Comparison of ENCODE assay signal across 7 mouse cellular contexts in the genomic region with DNA sequence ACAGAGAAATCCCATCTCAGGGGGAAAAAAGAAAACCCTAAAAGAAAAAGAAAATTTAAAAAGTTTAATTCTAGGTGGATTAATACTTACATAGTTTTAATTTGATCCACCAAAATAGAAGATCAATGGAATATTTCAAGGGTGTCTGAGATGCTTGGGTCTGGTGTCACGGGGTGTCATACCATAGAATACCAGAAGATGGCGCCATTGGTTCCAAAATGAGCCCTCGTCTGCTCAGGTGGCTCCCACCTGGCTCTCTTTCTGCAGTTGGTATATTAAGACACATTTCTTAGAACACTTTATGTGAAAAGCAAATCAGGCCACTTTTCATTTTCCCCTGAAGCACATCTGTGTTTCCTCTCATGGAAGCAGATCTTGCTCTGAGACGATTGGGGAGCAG. TPM values are rescaled to one million over a fixed set of nuclear protein-coding genes. Genes with fewer than 3 reads are reported as not detected.
DNase-seq lines count a peak whose midpoint lies in the region; ATAC-seq and TF ChIP-seq lines count a peak whose summit lies in the region.

No protein-coding gene starts in this region.

- no peaks in the 10 kb centered on the region for H3K4me1 ChIP-seq in liver, embryonic 11.5 days (replicated peaks; ENCODE audit: control insufficient read depth, insufficient read depth, low read length)
- no peaks in the 10 kb centered on the region for H3K4me1 ChIP-seq in hindbrain, embryonic 16.5 days (ENCODE audit: control insufficient read depth, insufficient read depth, low read depth, low read length)
- no peaks in the 10 kb centered on the region for H3K4me1 ChIP-seq in lung, adult 2 months (ENCODE audit: control insufficient read depth, insufficient read depth, low read length)

- H3K9me3 ChIP-seq in liver, embryonic 11.5 days (ENCODE audit: control insufficient read depth, low read length) = no peaks in the 10 kb centered on the region; the same call in 1 of the 2 replicates
- peaks cover 3% of the 10 kb centered on the region; the same call in 1 of the 2 replicates for H3K9me3 ChIP-seq in hindbrain, embryonic 16.5 days (ENCODE audit: control insufficient read depth, low read length)

- TF ChIP-seq CTCF in lung, adult 2 months (IDR thresholded peaks at IDR 0.05; ENCODE audit: insufficient read depth, low read length) = peak; percentile 73

- no peak overlapping the region for H3K4me2 ChIP-seq in liver, embryonic 11.5 days
- no peak overlapping the region for H3K4me2 ChIP-seq in hindbrain, embryonic 16.5 days (ENCODE audit: low read length)

- 17% methylated on average over 4 of the region's 4 CpGs for WGBS in liver, embryonic 11.5 days
- 18% methylated on average over 4 of the region's 4 CpGs for WGBS in hindbrain, embryonic 16.5 days
- WGBS in lung, adult 2 months = 18% methylated on average over 4 of the region's 4 CpGs

- no peaks in the 10 kb centered on the region for H3K36me3 ChIP-seq in liver, embryonic 11.5 days (ENCODE audit: control insufficient read depth, insufficient read depth, low read length)
- H3K36me3 ChIP-seq in hindbrain, embryonic 16.5 days (ENCODE audit: control insufficient read depth, insufficient read depth, low read length) = no peaks in the 10 kb centered on the region

- H3K4me3 ChIP-seq in liver, embryonic 11.5 days (ENCODE audit: low read depth, low read length) = no peak overlapping the region
- H3K4me3 ChIP-seq in hindbrain, embryonic 16.5 days (ENCODE audit: low read length) = no peak overlapping the region
- H3K4me3 ChIP-seq in lung, adult 2 months (replicated peaks; ENCODE audit: extremely low read depth, low read depth, low read length) = no peak overlapping the region

- DNase-seq in liver (peak; percentile 72), NIH3T3 (ENCODE audit: low read depth) (peak; percentile 81)
- DNase-seq in liver, embryonic 11.5 days (ENCODE audit: low spot score) = no peak
- DNase-seq in cerebellum, postnatal 14 days = peak; percentile 88 to 89
- DNase-seq in lung, adult 2 months = no peak
- DNase-seq in right cerebral cortex, postnatal 10 days (ENCODE audit: low spot score in 2 of 2) = peak; percentile 58 to 80

- TF ChIP-seq POLR2A in lung, adult 2 months (IDR thresholded peaks at IDR 0.05; ENCODE audit: borderline replicate concordance, extremely low read depth, low read depth, low read length) = no peak

- no peak for ATAC-seq in liver, embryonic 11.5 days (replicated peaks; ENCODE audit: low FRiP score)
- peak; percentile 84 for ATAC-seq in hindbrain, embryonic 16.5 days

- no peak overlapping the region for H3K9ac ChIP-seq in liver, embryonic 11.5 days (ENCODE audit: low read depth, low read length)
- H3K9ac ChIP-seq in hindbrain, embryonic 16.5 days (ENCODE audit: low read depth, low read length) = no peak overlapping the region

- H3K27me3 ChIP-seq in liver, embryonic 11.5 days (replicated peaks; ENCODE audit: control insufficient read depth, insufficient read depth, low read length) = no peaks in the 10 kb centered on the region
- no peaks in the 10 kb centered on the region for H3K27me3 ChIP-seq in hindbrain, embryonic 16.5 days (replicated peaks; ENCODE audit: control insufficient read depth, insufficient read depth, low read length)

- no peak overlapping the region for H3K27ac ChIP-seq in liver, embryonic 11.5 days (ENCODE audit: low read depth, low read length)
- H3K27ac ChIP-seq in hindbrain, embryonic 16.5 days (ENCODE audit: low read depth, low read length) = no peak overlapping the region

RNA-seq across cellular contexts. Expression of a gene that starts 18.4 kb away (rescaled TPM):
- polyA plus RNA-seq in liver, embryonic 11.5 days (2014; fragmentation: Nextera tagmentation; extraction: Ambion mirVana) = 610 and 611 TPM in 2 replicates
- polyA plus RNA-seq in hindbrain, embryonic 16.5 days (2015; fragmentation: Nextera tagmentation; extraction: Ambion mirVana) = 168 and 179 TPM in 2 replicates
- 43.1 and 54.7 TPM in 2 replicates for polyA plus RNA-seq in lung, adult 2 months (2012; rRNA removed)

RNA-seq across cellular contexts. Expression of a gene that starts 41.3 kb away (rescaled TPM):
- polyA plus RNA-seq in liver, embryonic 11.5 days (2014; fragmentation: Nextera tagmentation; extraction: Ambion mirVana) = 1.4 and 1.8 TPM in 2 replicates
- polyA plus RNA-seq in hindbrain, embryonic 16.5 days (2015; fragmentation: Nextera tagmentation; extraction: Ambion mirVana) = 0.38 and 0.60 TPM in 2 replicates
- 3.5 and 3.7 TPM in 2 replicates for polyA plus RNA-seq in lung, adult 2 months (2012; rRNA removed)

Comparison
In these comparisons a context has a peak if more than half of its experiments do, and no peak if none do; other contexts are left out.
1. DNase-seq: peak in liver (single experiment), NIH3T3 (single experiment), cerebellum, postnatal 14 days (2 of 2) and right cerebral cortex, postnatal 10 days (2 of 2); none in liver, embryonic 11.5 days (single experiment) and lung, adult 2 months (single experiment).